Mouse (Mus musculus) olfactory bulb, adult 2 months (tissue): Measurements from ENCODE around the gene Pop7. TPM values are rescaled to one million over a fixed set of nuclear protein-coding genes. Genes with fewer than 3 reads are reported as not detected.

ENCODE experiments used
- H3K27ac ChIP-seq: fragments of 200-500 bp; 2 replicates; pipeline ENCODE4 v1.5.1; 2012; ENCODE audit warnings: low read depth, low read length; ENCODE audit not compliant: insufficient read depth
- H3K4me1 ChIP-seq: fragments of 200-500 bp; 2 replicates; pipeline ENCODE4 v1.6.1; 2012; ENCODE audit warnings: low read length; ENCODE audit not compliant: control insufficient read depth, insufficient read depth
- H3K4me3 ChIP-seq: fragments of 200-500 bp; 2 replicates; pipeline ENCODE4 v1.5.1; 2012; ENCODE audit warnings: mild to moderate bottlenecking, low read depth, low read length, moderate library complexity; ENCODE audit not compliant: insufficient read depth
- CTCF ChIP-seq: fragments of 200-500 bp; IDR thresholded peaks from 2 replicates; pipeline ENCODE4 v1.5.1; 2012; ENCODE audit warnings: low read depth, mild to moderate bottlenecking, low read length, moderate library complexity; ENCODE audit not compliant: insufficient read depth
- POLR2A ChIP-seq: fragments of 200-500 bp; IDR thresholded peaks from 2 replicates; pipeline ENCODE4 v1.6.1; 2012; ENCODE audit warnings: mild to moderate bottlenecking, low read depth, low read length, moderate library complexity; ENCODE audit not compliant: insufficient read depth
- WGBS: fragments of 180-500 bp; shearing (Covaris S2); methylation state at CpG from one replicate; pipeline ENCODE4 v1.1.7; 2018; 5-methylcytosine and 5-hydroxymethylcytosine counted together
- polyA plus RNA-seq: library from polyadenylated mRNA; stranded (reverse); fragments of >200 nt; gene quantifications from 2 replicates; pipeline ENCODE4 v1.2.4, GENCODE M21; 2012; ENCODE audit warnings: low replicate concordance; ENCODE audit not compliant: missing spikeins, insufficient read depth, insufficient read length

The Pop7 gene
- polyA plus RNA-seq, 1 experiment, result not detected

GRCm38 (mm10) chr5:137522711-137523110 lies 20.4 kb upstream of the Pop7 start:
- 61% methylated on average over 11 of the region's 11 CpGs for WGBS
- H3K27ac ChIP-seq, result no peak overlapping the region
- H3K4me1 ChIP-seq, result peaks cover 54% of the 10 kb centered on the region
- TF ChIP-seq POLR2A (no peak), CTCF (no peak)
- H3K4me3 ChIP-seq, result no peak overlapping the region

GRCm38 (mm10) chr5:137521861-137522260 lies 19.5 kb upstream of the Pop7 start:
- H3K4me1 ChIP-seq, result peaks cover 50% of the 10 kb centered on the region
- no peak overlapping the region for H3K27ac ChIP-seq
- TF ChIP-seq POLR2A (no peak), CTCF (no peak)
- no peak overlapping the region for H3K4me3 ChIP-seq
- WGBS, result 66% methylated on average over 9 of the region's 9 CpGs

- no peak for TF ChIP-seq POLR2A
- no peak for TF ChIP-seq CTCF
Observed at GRCm38 (mm10) chr5:137519691-137520550, 17.6 kb upstream of the Pop7 start.

GRCm38 (mm10) chr5:137518436-137518835 lies 16.1 kb upstream of the Pop7 start, which contains the start of gene Gigyf1:
Gigyf1 (plus strand) TSS chr5:137518548.
- 75% methylated on average over 5 of the region's 5 CpGs for WGBS
- no peak within 1 kb of the TSS for H3K27ac ChIP-seq
- H3K4me3 ChIP-seq, result no peak within 1 kb of the TSS
- no peak for TF ChIP-seq POLR2A
- peak; percentile 26; the same call in 1 of the 2 replicates for TF ChIP-seq CTCF
- peaks cover 38% of the 10 kb centered on the region for H3K4me1 ChIP-seq

More at GRCm38 (mm10) chr5:137519691-137520550, 17.6 kb upstream of the Pop7 start:
- WGBS, result 89% methylated on average over 27 of the region's 27 CpGs
- Histone ChIP-seq H3K4me1 (peaks cover 38% of the 10 kb centered on the region), H3K27ac (no peak overlapping the region), H3K4me3 (no peak overlapping the region)

- no peak overlapping the region for H3K4me3 ChIP-seq
- peaks cover 35% of the 10 kb centered on the region for H3K4me1 ChIP-seq
- no peak overlapping the region for H3K27ac ChIP-seq
- 82% methylated on average over 3 of the region's 3 CpGs for WGBS
- no peak for TF ChIP-seq CTCF
- TF ChIP-seq POLR2A, result no peak
Observed at GRCm38 (mm10) chr5:137514811-137515210, 12.5 kb upstream of the Pop7 start.

- TF ChIP-seq CTCF, result no peak
- TF ChIP-seq POLR2A, result no peak
- Histone ChIP-seq H3K4me3 (no peak overlapping the region), H3K4me1 (peaks cover 35% of the 10 kb centered on the region), H3K27ac (no peak overlapping the region)
- 59% methylated on average over 12 of the region's 12 CpGs for WGBS
Observed at GRCm38 (mm10) chr5:137513951-137514721, 11.8 kb upstream of the Pop7 start.

- Histone ChIP-seq H3K4me1 (peaks cover 35% of the 10 kb centered on the region), H3K4me3 (no peak overlapping the region), H3K27ac (no peak overlapping the region)
- TF ChIP-seq POLR2A, result no peak
- TF ChIP-seq CTCF, result 0 out of 2 replicates have a peak, but pooled peaks have one; percentile 35
- 55% methylated on average over 11 of the region's 11 CpGs for WGBS
Observed at GRCm38 (mm10) chr5:137512847-137513794, 10.8 kb upstream of the Pop7 start.

- Histone ChIP-seq H3K4me3 (peak overlapping the region; percentile 75; the same call in 1 of the 2 replicates), H3K4me1 (peaks cover 34% of the 10 kb centered on the region), H3K27ac (no peak overlapping the region)
- 24% methylated on average over 3 of the region's 3 CpGs for WGBS
- TF ChIP-seq CTCF (no peak), POLR2A (no peak)
Observed at GRCm38 (mm10) chr5:137511706-137512105, 9.4 kb upstream of the Pop7 start.
